ENCODE assay signal across 19 mouse cellular contexts in the genomic region with DNA sequence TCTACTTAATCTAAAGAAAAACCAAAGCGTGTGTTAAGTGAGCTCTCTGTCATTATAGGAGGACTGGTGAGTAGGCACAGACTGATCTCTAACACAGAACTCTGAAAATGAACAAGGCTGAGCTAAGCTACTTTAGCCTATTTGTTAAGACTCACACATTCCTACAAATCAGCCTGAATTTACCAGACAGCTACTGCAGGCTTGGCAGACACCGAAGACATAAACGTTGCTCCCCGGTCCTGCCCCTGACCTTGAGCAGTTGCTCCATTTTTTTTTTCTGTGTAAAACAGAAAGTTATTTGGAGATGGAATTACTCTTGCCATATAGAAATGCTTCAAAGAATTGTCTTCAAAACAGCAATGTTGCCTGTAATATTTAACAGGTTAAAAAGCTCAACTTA. TPM values are rescaled to one million over a fixed set of nuclear protein-coding genes. Genes with fewer than 3 reads are reported as not detected.
A peak's percentile ranks its signal among the peaks of the same experiment; 100 is the strongest.
DNase-seq lines count a peak whose midpoint lies in the region; ATAC-seq and TF ChIP-seq lines count a peak whose summit lies in the region.
"Had no signal": no experiment of that assay in that cellular context is flagged by ENCODE, and none has a peak within 500 bp of the region (broad histone marks: within the 10 kb centered on the region; RNA-seq: fewer than 3 reads in every experiment).

No protein-coding gene starts in this region.

- no peak for TF ChIP-seq CTCF in stomach, postnatal 0 days (IDR thresholded peaks at IDR 0.05; ENCODE audit: low read depth)

- peak overlapping the region; percentile 61; the same call in 1 of the 2 replicates for H3K27ac ChIP-seq in kidney, embryonic 15.5 days
- no peak overlapping the region for H3K27ac ChIP-seq in stomach, embryonic 16.5 days (ENCODE audit: low read length)
- H3K27ac ChIP-seq in stomach, postnatal 0 days (replicated peaks), result no peak overlapping the region
- H3K27ac ChIP-seq: embryonic facial prominence, embryonic 13.5 days; forebrain, embryonic 12.5 days; heart, embryonic 10.5 days; hindbrain, embryonic 13.5 days had no signal

- no peaks in the 10 kb centered on the region for H3K27me3 ChIP-seq in kidney, embryonic 15.5 days
- no peaks in the 10 kb centered on the region for H3K27me3 ChIP-seq in stomach, embryonic 16.5 days (ENCODE audit: control insufficient read depth, insufficient read depth, low read length)
- H3K27me3 ChIP-seq in stomach, postnatal 0 days (ENCODE audit: control insufficient read depth, insufficient read depth, low read length), result no peaks in the 10 kb centered on the region
- H3K27me3 ChIP-seq: embryonic facial prominence, embryonic 13.5 days; forebrain, embryonic 12.5 days; hindbrain, embryonic 13.5 days had no signal

- no peak for DNase-seq in kidney, adult 11 months
- DNase-seq in kidney, postnatal 14 days, result peak; percentile 33
- DNase-seq in kidney, adult 9 months, result no peak
- DNase-seq in stomach, postnatal 0 days (ENCODE audit: low spot score), result no peak
- no peak for DNase-seq in heart, postnatal 25 days (ENCODE audit: low spot score)
- DNase-seq: adrenal gland, postnatal 25 days; cerebellum, adult 18-20 months; cerebellum, adult 9-11 months; cerebellum, postnatal 36 days; gastrocnemius, postnatal 10 days; heart, adult 18-20 months; heart, postnatal 10 days had no signal

- peaks cover 8% of the 10 kb centered on the region; the same call in 1 of the 2 replicates for H3K4me1 ChIP-seq in kidney, embryonic 15.5 days
- H3K4me1 ChIP-seq in stomach, embryonic 16.5 days (ENCODE audit: control insufficient read depth, insufficient read depth, low read length), result 0 out of 2 replicates have a peak, but pooled peaks cover 3% of the 10 kb centered on the region
- H3K4me1 ChIP-seq in stomach, postnatal 0 days (replicated peaks; ENCODE audit: control insufficient read depth, insufficient read depth), result 0 out of 2 replicates have a peak, but pooled peaks cover 2% of the 10 kb centered on the region
- H3K4me1 ChIP-seq: embryonic facial prominence, embryonic 13.5 days; forebrain, embryonic 12.5 days; hindbrain, embryonic 13.5 days had no signal

- ATAC-seq in kidney, embryonic 15.5 days (replicated peaks; ENCODE audit: low FRiP score), result no peak
- ATAC-seq in stomach, embryonic 16.5 days (ENCODE audit: insufficient read depth, low FRiP score), result peak; percentile 44; the same call in 1 of the 2 replicates
- ATAC-seq in stomach, postnatal 0 days (ENCODE audit: low FRiP score, low TSS enrichment), result no peak
- ATAC-seq: forebrain, embryonic 16.5 days had no signal

- no peaks in the 10 kb centered on the region for H3K36me3 ChIP-seq in kidney, embryonic 15.5 days
- no peaks in the 10 kb centered on the region for H3K36me3 ChIP-seq in stomach, embryonic 16.5 days (ENCODE audit: control insufficient read depth, insufficient read depth, low read length)
- no peaks in the 10 kb centered on the region for H3K36me3 ChIP-seq in stomach, postnatal 0 days (ENCODE audit: control insufficient read depth, insufficient read depth, low read length)
- H3K36me3 ChIP-seq: embryonic facial prominence, embryonic 13.5 days; forebrain, embryonic 12.5 days; heart, embryonic 10.5 days; hindbrain, embryonic 13.5 days had no signal

- intact Hi-C loops in heart, postnatal 25 days (cut with DNase I), result no loop called here

- H3K4me3 ChIP-seq in kidney, embryonic 15.5 days (replicated peaks), result no peak overlapping the region
- H3K4me3 ChIP-seq in stomach, embryonic 16.5 days (replicated peaks; ENCODE audit: low read length), result no peak overlapping the region
- H3K4me3 ChIP-seq in stomach, postnatal 0 days (ENCODE audit: low read depth, low read length), result no peak overlapping the region
- H3K4me3 ChIP-seq: embryonic facial prominence, embryonic 13.5 days; forebrain, embryonic 12.5 days; heart, embryonic 10.5 days; hindbrain, embryonic 13.5 days had no signal

- H3K4me2 ChIP-seq in kidney, embryonic 15.5 days, result no peak overlapping the region
- H3K4me2 ChIP-seq in stomach, embryonic 16.5 days (ENCODE audit: low read depth, low read length), result no peak overlapping the region
- H3K4me2 ChIP-seq in stomach, postnatal 0 days (replicated peaks; ENCODE audit: low read depth), result no peak overlapping the region
- H3K4me2 ChIP-seq: embryonic facial prominence, embryonic 13.5 days; forebrain, embryonic 12.5 days; hindbrain, embryonic 13.5 days had no signal

- H3K9ac ChIP-seq in kidney, embryonic 15.5 days, result no peak overlapping the region
- H3K9ac ChIP-seq in stomach, embryonic 16.5 days (ENCODE audit: low read length), result no peak overlapping the region
- H3K9ac ChIP-seq in stomach, postnatal 0 days (ENCODE audit: low read length), result no peak overlapping the region
- H3K9ac ChIP-seq: embryonic facial prominence, embryonic 13.5 days; forebrain, embryonic 12.5 days; hindbrain, embryonic 13.5 days had no signal

- no peak for TF ChIP-seq EP300 in stomach, postnatal 0 days (optimal IDR thresholded peaks at IDR 0.05)

- no peaks in the 10 kb centered on the region for H3K9me3 ChIP-seq in kidney, embryonic 15.5 days (replicated peaks)
- no peaks in the 10 kb centered on the region for H3K9me3 ChIP-seq in stomach, embryonic 16.5 days (replicated peaks; ENCODE audit: control insufficient read depth, low read length)
- no peaks in the 10 kb centered on the region for H3K9me3 ChIP-seq in stomach, postnatal 0 days (ENCODE audit: control insufficient read depth, low read length)
- H3K9me3 ChIP-seq: embryonic facial prominence, embryonic 13.5 days; forebrain, embryonic 12.5 days; heart, embryonic 10.5 days; hindbrain, embryonic 13.5 days had no signal

- WGBS in kidney, embryonic 15.5 days, result 44% methylated on average over 4 of the region's 4 CpGs
- 28% methylated on average over 4 of the region's 4 CpGs for WGBS in stomach, embryonic 16.5 days
- 26% methylated on average over 4 of the region's 4 CpGs for WGBS in stomach, postnatal 0 days

RNA-seq across cellular contexts. Expression of a gene that starts 37.4 kb away (rescaled TPM):
- 39.7 and 40.2 TPM in 2 replicates for polyA plus RNA-seq in kidney, embryonic 15.5 days (2015; fragmentation: Nextera tagmentation; extraction: Ambion mirVana)
- 19.1 and 23.3 TPM in 2 replicates for polyA plus RNA-seq in stomach, embryonic 16.5 days (2015; fragmentation: Nextera tagmentation; extraction: Ambion mirVana)
- polyA plus RNA-seq in stomach, postnatal 0 days (2015; fragmentation: Nextera tagmentation; extraction: Ambion mirVana), result 9.3 and 9.4 TPM in 2 replicates
- 10 to 100 TPM in 1 of 2 experiments, 1 to 10 TPM in 1; 9.3 to 16.5 TPM for total RNA-seq in heart, postnatal 25 days (2021)
